Mouse (Mus musculus): Measurements from ENCODE around the gene Rgs17. TPM values are rescaled to one million over a fixed set of nuclear protein-coding genes. Genes with fewer than 3 reads are reported as not detected.

The Rgs17 gene
- total and polyA plus RNA-seq, 2 experiments from 2014 or later = 0.34 to 0.67 TPM

GRCm38 (mm10) chr10:5807683-5808082 lies 114.5 kb downstream of the Rgs17 start:
- ATAC-seq (ENCODE audit: insufficient read depth, low read depth) (no peak), DNase-seq (ENCODE audit: low spot score) (no peak)
- no peak overlapping the region for H3K4me3 ChIP-seq (ENCODE audit: low read depth, low read length)
- no peaks in the 10 kb centered on the region for H3K27me3 ChIP-seq (ENCODE audit: control insufficient read depth, insufficient read depth, low read length)
- TF ChIP-seq EP300 (IDR thresholded peaks at IDR 0.05; ENCODE audit: low read depth) = no peak
- no peak for TF ChIP-seq CTCF (IDR thresholded peaks at IDR 0.05; ENCODE audit: low read depth)
- no peak overlapping the region for H3K4me2 ChIP-seq (ENCODE audit: low read depth, low read length)
- no peaks in the 10 kb centered on the region for H3K9me3 ChIP-seq (replicated peaks; ENCODE audit: control insufficient read depth, low read length)
- 43% methylated on average over 2 of the region's 2 CpGs for WGBS
- no peak overlapping the region for H3K9ac ChIP-seq (replicated peaks; ENCODE audit: low read depth, low read length)
- H3K36me3 ChIP-seq (replicated peaks; ENCODE audit: control insufficient read depth, insufficient read depth, low read length) = peaks cover 15% of the 10 kb centered on the region
- H3K4me1 ChIP-seq (ENCODE audit: control insufficient read depth, insufficient read depth) = peaks cover 18% of the 10 kb centered on the region
- no peak overlapping the region for H3K27ac ChIP-seq (ENCODE audit: low read depth)

- DNase-seq (ENCODE audit: low spot score) (no peak), ATAC-seq (ENCODE audit: insufficient read depth, low read depth) (no peak)
- Histone ChIP-seq H3K36me3 (replicated peaks; ENCODE audit: control insufficient read depth, insufficient read depth, low read length) (peaks cover 10% of the 10 kb centered on the region), H3K4me2 (ENCODE audit: low read depth, low read length) (no peak overlapping the region), H3K27me3 (ENCODE audit: control insufficient read depth, insufficient read depth, low read length) (no peaks in the 10 kb centered on the region), H3K4me1 (ENCODE audit: control insufficient read depth, insufficient read depth) (peaks cover 19% of the 10 kb centered on the region), H3K9ac (replicated peaks; ENCODE audit: low read depth, low read length) (no peak overlapping the region), H3K27ac (ENCODE audit: low read depth) (no peak overlapping the region), H3K9me3 (replicated peaks; ENCODE audit: control insufficient read depth, low read length) (no peaks in the 10 kb centered on the region), H3K4me3 (ENCODE audit: low read depth, low read length) (no peak overlapping the region)
- TF ChIP-seq CTCF (IDR thresholded peaks at IDR 0.05; ENCODE audit: low read depth) (no peak), EP300 (IDR thresholded peaks at IDR 0.05; ENCODE audit: low read depth) (no peak)
- 74% methylated on average over 4 of the region's 4 CpGs for WGBS
These were observed 115.2 kb downstream of the Rgs17 start for GRCm38 (mm10) chr10:5806996-5807395.

DNA sequence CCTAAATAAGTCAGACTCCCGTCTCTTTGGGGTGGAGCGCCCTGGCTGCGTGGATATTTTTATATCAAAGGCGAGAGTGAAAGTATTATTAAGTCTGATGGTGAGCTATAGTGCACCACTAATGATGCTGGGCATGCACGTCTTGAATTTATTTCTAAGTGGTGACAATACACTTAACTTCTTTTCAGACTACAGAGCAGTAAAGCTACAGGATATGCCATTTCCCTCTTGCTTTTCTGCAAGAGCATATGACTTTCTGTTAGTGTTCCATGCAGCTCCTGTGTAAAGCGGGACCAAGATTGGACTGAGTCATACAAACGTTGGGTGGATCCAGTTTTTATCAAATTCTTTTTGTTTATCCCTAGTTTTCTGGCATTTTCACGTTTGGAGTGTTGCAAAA lies 115.8 kb downstream of the Rgs17 start:
- H3K36me3 ChIP-seq (replicated peaks; ENCODE audit: control insufficient read depth, insufficient read depth, low read length) = peaks cover 11% of the 10 kb centered on the region
- peak overlapping the region; percentile 84 for H3K27ac ChIP-seq (ENCODE audit: low read depth)
- no peaks in the 10 kb centered on the region for H3K27me3 ChIP-seq (ENCODE audit: control insufficient read depth, insufficient read depth, low read length)
- H3K9me3 ChIP-seq (replicated peaks; ENCODE audit: control insufficient read depth, low read length) = no peaks in the 10 kb centered on the region
- H3K4me2 ChIP-seq (ENCODE audit: low read depth, low read length) = peak overlapping the region; percentile 74
- 9% methylated on average over 8 of the region's 8 CpGs for WGBS
- H3K9ac ChIP-seq (replicated peaks; ENCODE audit: low read depth, low read length) = peak overlapping the region; percentile 53
- ATAC-seq (ENCODE audit: insufficient read depth, low read depth) (no peak), DNase-seq (ENCODE audit: low spot score) (no peak)
- peaks cover 19% of the 10 kb centered on the region for H3K4me1 ChIP-seq (ENCODE audit: control insufficient read depth, insufficient read depth)
- H3K4me3 ChIP-seq (ENCODE audit: low read depth, low read length) = peak overlapping the region; percentile 77
- TF ChIP-seq EP300 (IDR thresholded peaks at IDR 0.05; ENCODE audit: low read depth) = no peak
- no peak for TF ChIP-seq CTCF (IDR thresholded peaks at IDR 0.05; ENCODE audit: low read depth)

GRCm38 (mm10) chr10:5805731-5806307 lies 116.4 kb downstream of the Rgs17 start:
- Histone ChIP-seq H3K9me3 (replicated peaks; ENCODE audit: control insufficient read depth, low read length) (no peaks in the 10 kb centered on the region), H3K4me2 (ENCODE audit: low read depth, low read length) (peak overlapping the region; percentile 74), H3K4me3 (ENCODE audit: low read depth, low read length) (peak overlapping the region; percentile 77), H3K27ac (ENCODE audit: low read depth) (peak overlapping the region; percentile 85), H3K36me3 (replicated peaks; ENCODE audit: control insufficient read depth, insufficient read depth, low read length) (peaks cover 14% of the 10 kb centered on the region), H3K4me1 (ENCODE audit: control insufficient read depth, insufficient read depth) (peaks cover 19% of the 10 kb centered on the region), H3K27me3 (ENCODE audit: control insufficient read depth, insufficient read depth, low read length) (no peaks in the 10 kb centered on the region), H3K9ac (replicated peaks; ENCODE audit: low read depth, low read length) (peak overlapping the region; percentile 53)
- peak; percentile 98 for DNase-seq (ENCODE audit: low spot score)
- WGBS = under 1% methylated on average over 43 of the region's 43 CpGs
- no peak for TF ChIP-seq CTCF (IDR thresholded peaks at IDR 0.05; ENCODE audit: low read depth)
- peak; percentile 54; the same call in 1 of the 2 replicates for TF ChIP-seq EP300 (IDR thresholded peaks at IDR 0.05; ENCODE audit: low read depth)
- ATAC-seq (ENCODE audit: insufficient read depth, low read depth) = peak; percentile 94

DNA sequence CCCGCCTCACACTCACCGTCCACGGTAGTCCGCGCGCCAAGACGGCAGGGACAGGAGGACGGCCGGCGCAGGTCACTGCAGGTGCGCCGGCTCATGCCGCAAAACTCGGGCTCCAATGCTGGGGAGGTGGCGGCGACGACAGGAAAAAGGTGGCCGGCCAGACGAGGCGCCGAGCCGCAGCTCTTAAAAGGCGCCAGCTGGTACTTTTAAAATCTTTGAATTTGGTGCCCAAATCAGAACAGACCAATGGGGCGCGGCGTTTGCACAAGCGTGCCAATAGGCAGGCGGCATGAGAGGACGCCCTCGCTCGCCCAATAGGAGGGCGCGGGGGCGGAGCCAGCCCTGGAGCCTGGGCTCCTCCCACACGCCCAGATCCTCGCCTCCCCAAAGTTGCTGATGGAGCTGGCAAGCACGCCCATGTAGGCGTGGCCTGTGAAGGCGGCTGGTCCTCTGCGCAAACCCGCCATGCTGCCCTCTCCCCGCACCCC lies 116.9 kb downstream of the Rgs17 start, which contains the start of gene Fbxo5:
Gene Fbxo5, minus strand, starts transcription at position 358 of the 488 bp plus-strand sequence.
- H3K4me1 ChIP-seq (ENCODE audit: control insufficient read depth, insufficient read depth) = peaks cover 19% of the 10 kb centered on the region
- under 1% methylated on average over 42 of the region's 42 CpGs for WGBS
- H3K9ac ChIP-seq (replicated peaks; ENCODE audit: low read depth, low read length) = peak within 1 kb of the TSS; percentile 57
- peak within 1 kb of the TSS; percentile 99 for H3K4me2 ChIP-seq (ENCODE audit: low read depth, low read length)
- H3K27me3 ChIP-seq (ENCODE audit: control insufficient read depth, insufficient read depth, low read length) = no peaks in the 10 kb centered on the region
- DNase-seq (ENCODE audit: low spot score) (peak; percentile 98), ATAC-seq (ENCODE audit: insufficient read depth, low read depth) (peak; percentile 95)
- peaks cover 19% of the 10 kb centered on the region for H3K36me3 ChIP-seq (replicated peaks; ENCODE audit: control insufficient read depth, insufficient read depth, low read length)
- peak within 1 kb of the TSS; percentile 77 for H3K4me3 ChIP-seq (ENCODE audit: low read depth, low read length)
- H3K27ac ChIP-seq (ENCODE audit: low read depth) = peak within 1 kb of the TSS; percentile 85
- H3K9me3 ChIP-seq (replicated peaks; ENCODE audit: control insufficient read depth, low read length) = no peaks in the 10 kb centered on the region
- no peak for TF ChIP-seq CTCF (IDR thresholded peaks at IDR 0.05; ENCODE audit: low read depth)
- no peak for TF ChIP-seq EP300 (IDR thresholded peaks at IDR 0.05; ENCODE audit: low read depth)

All from heart, postnatal 0 days (tissue).